Mouse (Mus musculus) C2C12 (cell line): ENCODE results near the gene Ifnar2. TPM values are rescaled to one million over a fixed set of nuclear protein-coding genes. Genes with fewer than 3 reads are reported as not detected.

ENCODE experiments used
- H3K27me3 ChIP-seq: one replicate; pipeline ENCODE4 v1.6.1; 2011; ENCODE audit not compliant: control insufficient read depth, insufficient read depth, insufficient read length
- H3K36me3 ChIP-seq: one replicate; pipeline ENCODE4 v1.6.1; 2011; ENCODE audit not compliant: control insufficient read depth, insufficient read depth
- H3K4me3 ChIP-seq: one replicate; pipeline ENCODE4 v1.5.1; 2011; ENCODE audit warnings: mild to moderate bottlenecking, control low read depth; ENCODE audit not compliant: poor library complexity, insufficient read depth, severe bottlenecking
- H3K79me2 ChIP-seq: one replicate; pipeline ENCODE4 v1.6.1; 2011; ENCODE audit not compliant: control insufficient read depth, insufficient read depth
- H3K79me3 ChIP-seq: one replicate; pipeline ENCODE4 v1.6.1; 2011; ENCODE audit warnings: low read depth, control low read depth
- H3ac ChIP-seq: one replicate; pipeline ENCODE3; 2011; ENCODE audit warnings: low read depth; ENCODE audit not compliant: control insufficient read depth, insufficient read length
- CEBPB ChIP-seq: IDR thresholded peaks from one replicate; pipeline ENCODE4 v1.6.1; 2011; ENCODE audit warnings: low read depth, mild to moderate bottlenecking, control low read depth, moderate library complexity
- CTCF ChIP-seq: IDR thresholded peaks from one replicate; pipeline ENCODE4 v1.5.1; 2011; ENCODE audit not compliant: control insufficient read depth, insufficient read depth, insufficient read length
- FOSL1 ChIP-seq: IDR thresholded peaks from one replicate; pipeline ENCODE4 v1.8.0; 2011; ENCODE audit warnings: mild to moderate bottlenecking, low read length; ENCODE audit not compliant: poor library complexity, insufficient read depth, severe bottlenecking
- MAX ChIP-seq: IDR thresholded peaks from one replicate; pipeline ENCODE4 v1.6.1; 2011; ENCODE audit warnings: mild to moderate bottlenecking, control low read depth
- MYOD1 ChIP-seq: IDR thresholded peaks from one replicate; pipeline ENCODE4 v1.6.1; 2011; ENCODE audit warnings: low read depth; ENCODE audit not compliant: control insufficient read depth, insufficient read length
- MYOG ChIP-seq: IDR thresholded peaks from one replicate; pipeline ENCODE4 v1.6.1; 2011; ENCODE audit not compliant: control insufficient read depth, insufficient read length; ENCODE audit errors: extremely low read depth
- USF1 ChIP-seq: IDR thresholded peaks from one replicate; pipeline ENCODE4 v1.6.1; 2011; ENCODE audit warnings: low read depth, mild to moderate bottlenecking, control low read depth, moderate library complexity
- polyA plus RNA-seq: library from polyadenylated mRNA; unstranded; fragments of >200 nt; fragmentation: generic; extraction: Trizol; gene quantifications from one replicate; pipeline ENCODE4 v1.2.1, GENCODE M21; 2012; ENCODE audit warnings: missing spikeins

The Ifnar2 gene
- polyA plus RNA-seq, 1 experiment, result 22.3 TPM

GRCm38 (mm10) chr16:91415391-91416189, 43.0 kb downstream of the Ifnar2 start:
- Histone ChIP-seq H3K4me3 (no peak overlapping the region), H3ac (no peak overlapping the region), H3K79me2 (no peaks in the 10 kb centered on the region), H3K36me3 (peaks cover 17% of the 10 kb centered on the region), H3K27me3 (no peaks in the 10 kb centered on the region), H3K79me3 (no peaks in the 10 kb centered on the region)
- TF ChIP-seq USF1 (no peak), CEBPB (no peak), MYOG (no peak), FOSL1 (no peak), CTCF (no peak), MYOD1 (no peak), MAX (no peak)

GRCm38 (mm10) chr16:91416357-91416756, 43.8 kb downstream of the Ifnar2 start:
- Histone ChIP-seq H3K36me3 (peaks cover 19% of the 10 kb centered on the region), H3K4me3 (no peak overlapping the region), H3K79me3 (no peaks in the 10 kb centered on the region), H3ac (no peak overlapping the region), H3K79me2 (no peaks in the 10 kb centered on the region), H3K27me3 (no peaks in the 10 kb centered on the region)
- no peak for TF ChIP-seq USF1
- TF ChIP-seq CTCF, result no peak
- no peak for TF ChIP-seq FOSL1
- no peak for TF ChIP-seq MAX
- no peak for TF ChIP-seq MYOG
- no peak for TF ChIP-seq CEBPB
- TF ChIP-seq MYOD1, result no peak

- Histone ChIP-seq H3ac (no peak overlapping the region), H3K79me3 (no peaks in the 10 kb centered on the region), H3K36me3 (peaks cover 23% of the 10 kb centered on the region), H3K4me3 (no peak overlapping the region), H3K27me3 (no peaks in the 10 kb centered on the region), H3K79me2 (no peaks in the 10 kb centered on the region)
- TF ChIP-seq CEBPB (no peak), CTCF (no peak), USF1 (no peak), MYOD1 (no peak), MAX (no peak), FOSL1 (no peak), MYOG (no peak)
Measured at GRCm38 (mm10) chr16:91416938-91417337, 44.4 kb downstream of the Ifnar2 start.

GRCm38 (mm10) chr16:91418531-91418930, 45.9 kb downstream of the Ifnar2 start:
- TF ChIP-seq USF1 (no peak), FOSL1 (no peak), CEBPB (no peak), MYOD1 (no peak), CTCF (no peak), MYOG (no peak), MAX (no peak)
- Histone ChIP-seq H3K79me3 (no peaks in the 10 kb centered on the region), H3K36me3 (peaks cover 24% of the 10 kb centered on the region), H3K4me3 (no peak overlapping the region), H3K27me3 (no peaks in the 10 kb centered on the region), H3K79me2 (no peaks in the 10 kb centered on the region), H3ac (no peak overlapping the region)

GRCm38 (mm10) chr16:91425816-91426215, 53.2 kb downstream of the Ifnar2 start:
- no peak for TF ChIP-seq CEBPB
- H3K4me3 ChIP-seq, result no peak overlapping the region
- peaks cover 16% of the 10 kb centered on the region for H3K36me3 ChIP-seq
- H3ac ChIP-seq, result no peak overlapping the region
- H3K79me2 ChIP-seq, result no peaks in the 10 kb centered on the region
- H3K79me3 ChIP-seq, result no peaks in the 10 kb centered on the region
- no peaks in the 10 kb centered on the region for H3K27me3 ChIP-seq

DNA sequence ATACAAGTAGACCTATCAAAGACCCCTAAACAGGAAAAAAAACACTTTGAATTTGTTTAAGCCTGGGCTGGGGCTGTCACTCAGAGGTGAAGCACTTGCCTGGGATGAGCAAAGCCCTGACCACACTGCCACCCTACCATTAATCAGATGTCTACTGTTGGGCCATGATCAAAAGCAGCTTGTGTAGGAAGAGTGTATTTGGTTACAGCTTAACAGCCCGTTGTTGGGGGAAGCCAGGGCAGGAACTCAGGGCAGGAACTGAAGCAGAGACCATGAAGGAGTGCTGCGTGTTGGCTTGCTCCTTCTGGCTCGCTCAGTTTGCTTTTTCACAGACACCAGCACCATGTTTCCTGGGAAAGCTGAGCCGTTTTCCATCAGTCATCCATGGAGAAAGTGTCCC, 54.0 kb downstream of the Ifnar2 start:
- no peak for TF ChIP-seq MYOG
- no peak for TF ChIP-seq CEBPB
- TF ChIP-seq FOSL1, result no peak
- TF ChIP-seq MAX, result no peak
- no peak overlapping the region for H3ac ChIP-seq

More for the DNA sequence above, 54.0 kb downstream of the Ifnar2 start:
- H3K79me3 ChIP-seq, result no peaks in the 10 kb centered on the region
- H3K27me3 ChIP-seq, result no peaks in the 10 kb centered on the region
- no peak overlapping the region for H3K4me3 ChIP-seq
- H3K36me3 ChIP-seq, result peaks cover 16% of the 10 kb centered on the region
- H3K79me2 ChIP-seq, result no peaks in the 10 kb centered on the region
